Mouse (Mus musculus) heart, adult 2 months (tissue): ENCODE results near the gene Vdac1. TPM values are rescaled to one million over a fixed set of nuclear protein-coding genes. Genes with fewer than 3 reads are reported as not detected.

Experiments used
- DNase-seq, 2 experiments: peaks; one replicate each; pipeline ENCODE4 v3.0.0; 2021
- H3K27ac ChIP-seq: fragments of 200-600 bp; 2 replicates; pipeline ENCODE4 v1.8.1; 2022
- H3K27me3 ChIP-seq: fragments of 200-500 bp; 2 replicates; pipeline ENCODE4 v1.6.1; 2012; ENCODE audit warnings: mild to moderate bottlenecking, low read length, inconsistent platforms, mixed read lengths; ENCODE audit not compliant: control insufficient read depth, insufficient read depth
- H3K36me3 ChIP-seq: fragments of 200-500 bp; 2 replicates; pipeline ENCODE4 v1.6.1; 2012; ENCODE audit warnings: low read length, inconsistent platforms; ENCODE audit not compliant: control insufficient read depth, insufficient read depth
- H3K4me1 ChIP-seq: fragments of 200-500 bp; 2 replicates; pipeline ENCODE4 v1.6.1; 2011; ENCODE audit warnings: low read length; ENCODE audit not compliant: control insufficient read depth, insufficient read depth
- H3K4me3 ChIP-seq: fragments of 200-600 bp; 2 replicates; pipeline ENCODE4 v1.8.1; 2022
- H3K79me2 ChIP-seq: fragments of 200-500 bp; replicated peaks from 2 replicates; pipeline ENCODE4 v1.6.1; 2012; ENCODE audit warnings: mild to moderate bottlenecking, inconsistent platforms, low read length, moderate library complexity, mixed read lengths; ENCODE audit not compliant: control insufficient read depth, insufficient read depth
- H3K9ac ChIP-seq: fragments of 200-500 bp; 2 replicates; pipeline ENCODE4 v1.6.1; 2012; ENCODE audit warnings: low read depth, mild to moderate bottlenecking, control low read depth, inconsistent platforms, low read length, mixed read lengths
- CTCF ChIP-seq: fragments of 200-600 bp; IDR thresholded peaks from 2 replicates; pipeline ENCODE4 v1.8.1; 2022; ENCODE audit warnings: antibody characterized with exemption, mild to moderate bottlenecking, moderate library complexity
- EP300 ChIP-seq: fragments of 200-500 bp; IDR thresholded peaks from 2 replicates; pipeline ENCODE4 v1.6.1; 2011; ENCODE audit warnings: low read depth, low read length, control low read depth; ENCODE audit not compliant: insufficient read depth
- POLR2A ChIP-seq: fragments of 200-500 bp; IDR thresholded peaks from 2 replicates; pipeline ENCODE4 v1.6.1; 2011; ENCODE audit warnings: mild to moderate bottlenecking, low read depth, low read length, control low read depth; ENCODE audit not compliant: insufficient read depth
- WGBS: fragments of 180-500 bp; shearing (Covaris S2); methylation state at CpG from one replicate; pipeline ENCODE4 v1.1.7; 2018; 5-methylcytosine and 5-hydroxymethylcytosine counted together
- intact Hi-C: fragments of 180-260 bp; cut with DNase I; formaldehyde crosslinking; loops from one replicate; pipeline ENCODE4 v1.15.1; 2025
- polyA plus RNA-seq: library from polyadenylated mRNA; depleted of rRNA; stranded (reverse); fragments of >200 nt; gene quantifications from 2 replicates; pipeline ENCODE4 v1.2.3, GENCODE M21; 2012
- total RNA-seq, 2 experiments: library from RNA; stranded (reverse); gene quantifications; 2 replicates each; pipeline ENCODE4 v1.2.3; 2021

Gene Vdac1
- total and polyA plus RNA-seq, 3 experiments: 422 to 1,141 (median 987) TPM

GRCm38 (mm10) chr11:52370538-52370937, 9.9 kb downstream of the Vdac1 start:
- H3K27me3 ChIP-seq: no peaks in the 10 kb centered on the region
- WGBS: 23% methylated on average over 2 of the region's 2 CpGs
- TF ChIP-seq POLR2A (no peak), EP300 (no peak), CTCF (no peak)
- peak in 1 of 2 experiments; percentile 48 for DNase-seq
- H3K36me3 ChIP-seq: peaks cover 24% of the 10 kb centered on the region
- peaks cover 20% of the 10 kb centered on the region for H3K4me1 ChIP-seq
- H3K27ac ChIP-seq: peak overlapping the region; percentile 67
- peaks cover 9% of the 10 kb centered on the region for H3K79me2 ChIP-seq
- H3K9ac ChIP-seq: no peak overlapping the region
- H3K4me3 ChIP-seq: no peak overlapping the region
- intact Hi-C loops: no loop called here

GRCm38 (mm10) chr11:52373841-52374240, 13.2 kb downstream of the Vdac1 start:
- no peak overlapping the region for H3K4me3 ChIP-seq
- H3K79me2 ChIP-seq: peaks cover 9% of the 10 kb centered on the region
- H3K4me1 ChIP-seq: peaks cover 12% of the 10 kb centered on the region
- H3K36me3 ChIP-seq: peaks cover 32% of the 10 kb centered on the region
- intact Hi-C loops: loop anchor here (1.0 to 2.0 kb wide), 2 partner anchors 10 to 21 kb away; no protein-coding TSS in a partner anchor
- WGBS: 48% methylated on average over 7 of the region's 7 CpGs
- TF ChIP-seq CTCF (no peak), EP300 (no peak), POLR2A (no peak)
- H3K27me3 ChIP-seq: no peaks in the 10 kb centered on the region
- H3K27ac ChIP-seq: peak overlapping the region; percentile 19; the same call in 1 of the 2 replicates
- no peak overlapping the region for H3K9ac ChIP-seq
- peak in 1 of 2 experiments; percentile 31 for DNase-seq

- peak; percentile 79 to 80 for DNase-seq
- H3K4me3 ChIP-seq: no peak overlapping the region
- no peaks in the 10 kb centered on the region for H3K27me3 ChIP-seq
- peaks cover 9% of the 10 kb centered on the region for H3K4me1 ChIP-seq
- H3K27ac ChIP-seq: peak overlapping the region; percentile 75
- WGBS: 52% methylated on average over 6 of the region's 6 CpGs
- TF ChIP-seq CTCF: peak; percentile 99; the same call in 1 of the 2 replicates
- TF ChIP-seq EP300: peak; percentile 90
- no peak; the same call in 1 of the 2 replicates for TF ChIP-seq POLR2A
- peaks cover 4% of the 10 kb centered on the region for H3K79me2 ChIP-seq
- intact Hi-C loops: loop anchor here (1.0 to 2.0 kb wide), 2 partner anchors 10 to 22 kb away; no protein-coding TSS in a partner anchor
- H3K9ac ChIP-seq: no peak overlapping the region
- peaks cover 34% of the 10 kb centered on the region for H3K36me3 ChIP-seq
Observed at GRCm38 (mm10) chr11:52374340-52374739, 13.7 kb downstream of the Vdac1 start.

- TF ChIP-seq EP300 (peak; percentile 57; the same call in 1 of the 2 replicates), CTCF (no peak)
- Histone ChIP-seq H3K27ac (peak overlapping the region; percentile 85), H3K79me2 (peaks cover 1% of the 10 kb centered on the region), H3K9ac (no peak overlapping the region), H3K27me3 (no peaks in the 10 kb centered on the region), H3K36me3 (peaks cover 30% of the 10 kb centered on the region), H3K4me1 (peaks cover 6% of the 10 kb centered on the region), H3K4me3 (no peak overlapping the region)
- DNase-seq: peak; percentile 52 to 78
- intact Hi-C loops: no loop called here
- WGBS: 59% methylated on average over 4 of the region's 4 CpGs
Observed at GRCm38 (mm10) chr11:52377579-52377978, 16.9 kb downstream of the Vdac1 start.

GRCm38 (mm10) chr11:52379241-52379640, 18.6 kb downstream of the Vdac1 start:
- no peaks in the 10 kb centered on the region for H3K27me3 ChIP-seq
- no peak overlapping the region for H3K4me3 ChIP-seq
- no peak for DNase-seq
- no peak for TF ChIP-seq EP300
- TF ChIP-seq CTCF: no peak
- no peak for TF ChIP-seq POLR2A
- no peak overlapping the region for H3K27ac ChIP-seq
- peaks cover 30% of the 10 kb centered on the region for H3K36me3 ChIP-seq
- WGBS: 88% methylated on average over 3 of the region's 3 CpGs
- intact Hi-C loops: no loop called here
- no peak overlapping the region for H3K9ac ChIP-seq
- peaks cover 2% of the 10 kb centered on the region for H3K4me1 ChIP-seq
- no peaks in the 10 kb centered on the region; the same call in 1 of the 2 replicates for H3K79me2 ChIP-seq

GRCm38 (mm10) chr11:52383741-52384140, 23.1 kb downstream of the Vdac1 start:
- no peak for DNase-seq
- TF ChIP-seq POLR2A (no peak), EP300 (no peak)
- 87% methylated on average over 14 of the region's 14 CpGs for WGBS
- intact Hi-C loops: no loop called here
- Histone ChIP-seq H3K27me3 (no peaks in the 10 kb centered on the region), H3K79me2 (no peaks in the 10 kb centered on the region), H3K9ac (no peak overlapping the region), H3K27ac (no peak overlapping the region), H3K4me3 (no peak overlapping the region), H3K4me1 (no peaks in the 10 kb centered on the region), H3K36me3 (peaks cover 15% of the 10 kb centered on the region)
